Mouse (Mus musculus): Measurements from ENCODE around the gene Vps37c.

Gene Vps37c

DNA sequence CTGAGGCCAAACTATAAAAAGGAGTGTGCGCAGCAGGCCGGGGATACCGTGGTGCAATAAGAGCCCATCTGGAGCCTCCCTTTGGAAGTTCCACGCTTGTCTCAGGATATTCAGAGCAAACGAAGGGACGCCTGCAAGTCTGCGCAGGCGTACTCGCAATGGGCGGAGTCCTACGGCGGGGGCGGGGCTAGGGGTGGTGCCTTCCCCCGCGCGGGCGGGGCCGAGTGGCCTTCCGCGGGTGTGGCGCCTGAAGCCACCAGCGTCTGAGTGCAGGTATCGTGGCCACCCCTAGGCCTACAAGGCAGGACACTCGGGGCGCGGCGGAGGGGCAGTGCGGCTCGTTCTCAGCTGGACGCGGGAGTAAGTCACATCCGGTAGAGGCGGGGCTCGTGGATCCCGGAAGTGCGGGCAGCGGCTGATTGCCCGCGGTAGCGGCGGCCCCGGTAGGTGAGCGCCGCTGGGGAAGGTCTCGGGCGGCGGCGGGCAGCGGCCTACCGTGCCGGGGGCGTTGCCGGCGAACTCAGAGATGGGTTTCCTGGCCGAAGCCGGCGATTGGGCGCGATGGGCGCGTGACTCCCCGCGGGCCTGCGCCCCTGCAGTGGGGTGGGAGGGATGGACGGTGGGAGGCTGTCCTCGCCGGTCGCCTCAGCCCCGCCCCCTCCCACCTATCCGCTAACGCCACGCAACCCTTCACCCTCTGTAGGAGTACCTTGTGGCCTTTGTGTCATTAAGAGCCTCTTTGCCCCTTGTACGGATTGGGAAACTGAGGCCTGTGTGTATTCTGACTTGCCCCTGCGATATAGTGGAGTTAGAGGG lies at the start of gene Vps37c:
Vps37c (plus strand) TSS at position 199 of the 816 bp plus-strand sequence.
- in situ Hi-C loops (cut with MboI, MseI): no loop called here

DNA sequence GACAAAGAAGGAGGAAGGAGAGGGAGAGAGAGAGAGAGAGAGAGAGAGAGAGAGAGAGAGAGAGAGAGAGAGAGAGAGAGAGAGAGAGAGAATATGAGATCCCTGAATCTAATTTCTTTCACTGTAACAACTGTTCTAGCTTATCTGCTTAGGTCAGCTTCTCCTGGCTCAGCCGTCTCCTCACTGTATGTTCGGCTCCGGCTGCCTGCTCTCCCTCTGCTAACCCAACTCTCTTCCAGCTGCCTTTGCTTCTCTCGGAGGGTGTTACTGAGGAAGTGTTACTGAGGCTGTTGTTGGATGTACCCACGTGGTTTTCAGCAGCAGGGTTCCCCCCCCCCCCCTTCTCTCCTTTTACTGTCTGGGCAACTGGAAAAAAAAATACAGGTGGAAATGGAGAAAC lies 48.5 kb upstream of the Vps37c start:
- in situ Hi-C loops (cut with MboI, MseI): no loop called here

DNA sequence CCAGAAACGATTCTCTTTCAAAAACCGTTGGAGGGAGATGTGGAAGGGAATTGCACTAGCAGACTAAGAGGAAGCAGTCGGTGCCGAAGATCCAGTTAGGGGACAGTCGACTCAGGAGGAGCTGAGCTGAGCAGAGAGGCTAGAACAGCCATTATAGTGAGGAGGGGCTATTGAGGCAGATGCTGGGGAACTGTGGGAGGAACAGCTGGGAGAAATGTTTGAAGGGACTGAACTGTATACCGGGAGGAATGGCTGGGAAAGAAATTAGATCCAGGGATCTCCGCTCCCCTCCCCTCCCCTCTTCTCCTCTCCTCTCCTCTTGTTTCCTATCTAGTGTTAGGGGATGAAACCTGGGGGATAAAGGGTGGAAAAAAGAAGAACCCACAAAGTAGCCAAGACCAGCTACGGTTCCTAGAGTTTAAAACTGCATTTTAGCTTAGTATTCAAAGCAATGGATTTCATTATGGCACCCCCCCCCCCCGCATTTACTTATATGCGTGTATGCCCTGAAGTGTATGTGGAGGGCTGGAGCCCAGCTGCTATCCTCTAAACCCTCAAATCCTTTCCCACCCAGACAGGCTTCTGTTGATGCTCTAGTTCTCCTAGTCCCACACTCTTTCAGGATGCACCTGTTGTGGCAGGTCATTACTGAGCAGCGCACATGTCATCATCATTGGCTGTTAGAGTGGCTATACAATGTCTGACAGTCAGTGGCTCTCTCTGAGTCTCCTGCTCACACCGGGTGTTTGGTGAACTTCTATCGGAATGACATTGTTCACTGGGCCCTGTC lies 47.8 kb upstream of the Vps37c start:
- in situ Hi-C loops (cut with MboI, MseI): no loop called here

DNA sequence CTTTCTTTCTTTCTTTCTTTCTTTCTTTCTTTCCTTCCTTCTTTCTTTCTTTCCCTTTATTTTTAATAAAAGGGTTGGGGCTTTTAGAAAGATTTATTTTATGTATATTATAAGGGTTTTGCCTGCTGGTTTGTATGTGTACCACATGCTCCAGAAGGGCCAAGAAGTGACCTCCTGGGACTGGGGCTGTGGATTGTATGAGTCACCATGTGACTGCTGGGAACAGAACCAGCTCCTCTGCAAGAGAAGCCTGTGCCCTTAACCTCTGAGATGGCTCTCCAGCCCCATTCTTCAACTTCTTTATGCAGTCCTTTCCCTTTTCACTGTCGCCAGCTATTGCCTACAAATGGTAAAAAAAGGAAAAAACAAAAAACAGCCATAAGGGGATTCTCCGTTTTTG lies 42.9 kb upstream of the Vps37c start:
- in situ Hi-C loops (cut with MboI, MseI): no loop called here

DNA sequence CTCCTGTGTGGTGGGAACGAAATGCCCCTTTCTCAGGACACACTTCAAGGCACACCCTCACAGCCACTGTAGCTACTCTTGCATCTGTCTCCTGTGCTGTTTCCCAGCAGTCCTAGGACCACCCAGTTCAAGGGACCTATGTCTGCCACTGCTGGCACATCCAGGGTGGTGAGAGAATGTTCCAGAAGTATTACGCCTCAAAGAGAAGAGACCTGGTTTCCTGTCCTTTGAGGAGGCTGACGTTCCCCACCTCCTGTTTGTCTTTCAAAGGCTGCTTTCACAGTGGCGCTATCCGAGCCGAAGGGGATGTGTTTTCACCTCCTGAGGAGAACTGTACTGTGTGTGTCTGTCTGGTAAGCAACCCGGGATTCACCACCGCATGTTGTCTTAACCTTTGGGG lies 40.4 kb upstream of the Vps37c start:
- in situ Hi-C loops (cut with MboI, MseI): no loop called here

DNA sequence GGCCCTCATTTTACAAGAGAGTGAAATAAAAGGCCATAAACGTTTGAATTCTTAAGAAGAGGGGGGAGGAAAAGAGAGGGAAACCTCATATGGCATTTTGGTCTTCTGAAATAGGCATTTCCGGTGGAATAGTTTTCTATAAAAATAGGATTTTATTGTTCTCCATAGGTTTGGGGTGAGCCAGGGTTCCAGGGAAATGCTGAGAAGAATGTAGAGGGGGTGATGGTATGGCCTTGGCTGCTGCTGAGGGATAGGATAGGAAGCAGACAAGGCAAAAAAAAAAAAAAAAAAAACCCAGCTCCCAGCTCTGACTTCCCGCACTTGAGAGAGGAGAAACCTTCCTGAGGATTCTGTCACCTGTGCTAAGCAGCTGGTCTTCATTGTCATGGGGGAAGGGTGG lies 32.5 kb upstream of the Vps37c start:
- in situ Hi-C loops (cut with MboI, MseI): loop anchor here in 1 of 2 experiments (25.0 kb wide), 1 partner anchor 1006 kb away; the partner anchor contains the start of gene Oosp2

DNA sequence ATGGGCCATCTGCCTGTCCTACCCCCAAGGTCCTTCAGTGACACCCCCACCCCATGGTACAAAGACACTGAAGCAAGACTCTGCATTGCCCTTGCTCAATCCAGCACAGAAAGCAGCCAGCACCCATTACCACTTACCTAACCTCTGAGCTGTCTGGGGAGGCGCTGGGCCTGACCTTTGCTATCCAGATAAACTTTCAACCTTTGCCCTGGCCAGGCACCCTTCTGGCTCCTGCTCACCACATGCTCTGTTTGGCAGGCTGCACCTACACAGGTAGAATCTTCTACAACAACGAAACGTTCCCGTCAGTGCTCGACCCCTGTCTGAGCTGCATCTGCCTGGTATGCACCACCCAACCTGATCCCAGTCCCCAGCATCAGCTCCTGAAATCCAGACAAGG lies 30.8 kb upstream of the Vps37c start:
- in situ Hi-C loops (cut with MboI, MseI): loop anchor here in 1 of 2 experiments (25.0 kb wide), 1 partner anchor 1005 kb away; the partner anchor contains the start of gene Oosp2

DNA sequence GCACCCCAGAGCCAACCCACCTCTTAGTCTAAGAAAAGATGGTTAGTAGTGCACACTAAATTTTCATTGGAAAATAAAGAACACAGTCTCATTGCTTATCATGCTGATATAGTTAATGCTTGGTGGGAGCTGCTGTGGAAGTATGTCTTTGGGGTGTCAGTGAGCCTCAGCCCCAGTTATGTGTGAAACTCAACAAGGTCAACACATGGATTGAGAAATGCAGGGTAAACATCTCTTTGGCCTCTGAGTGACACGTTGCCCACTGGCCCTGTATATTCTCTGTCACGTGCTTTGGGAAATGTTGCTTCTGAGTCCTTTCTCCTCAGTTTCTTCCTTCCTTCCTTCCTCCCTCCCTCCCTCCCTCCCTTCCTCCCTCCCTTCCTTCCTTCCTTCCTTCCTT lies 30.1 kb upstream of the Vps37c start:
- in situ Hi-C loops (cut with MboI, MseI): loop anchor here in 1 of 2 experiments (25.0 kb wide), 1 partner anchor 1004 kb away; the partner anchor contains the start of gene Oosp2

DNA sequence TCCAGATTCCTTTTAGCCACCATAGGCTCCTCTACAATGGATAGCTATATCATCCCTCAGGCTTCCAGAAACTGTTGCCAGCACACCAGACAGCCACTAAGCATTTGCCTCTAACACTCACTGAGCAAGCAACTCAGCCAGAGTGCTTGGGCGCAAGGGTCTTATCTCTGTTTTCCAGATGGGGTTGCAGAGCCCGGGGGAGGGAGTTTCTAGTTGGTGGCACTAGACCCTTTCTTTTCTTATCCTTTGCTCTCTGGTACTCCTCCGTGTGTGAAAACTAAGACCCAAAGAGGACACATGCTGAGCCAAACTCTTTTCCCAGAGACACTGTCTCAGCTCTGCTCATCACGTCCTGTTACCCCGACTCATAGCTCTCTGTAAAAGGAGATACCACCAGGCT lies 27.2 kb upstream of the Vps37c start:
- in situ Hi-C loops (cut with MboI, MseI): loop anchor here in 1 of 2 experiments (25.0 kb wide), 1 partner anchor 1001 kb away; the partner anchor contains the start of gene Oosp2

DNA sequence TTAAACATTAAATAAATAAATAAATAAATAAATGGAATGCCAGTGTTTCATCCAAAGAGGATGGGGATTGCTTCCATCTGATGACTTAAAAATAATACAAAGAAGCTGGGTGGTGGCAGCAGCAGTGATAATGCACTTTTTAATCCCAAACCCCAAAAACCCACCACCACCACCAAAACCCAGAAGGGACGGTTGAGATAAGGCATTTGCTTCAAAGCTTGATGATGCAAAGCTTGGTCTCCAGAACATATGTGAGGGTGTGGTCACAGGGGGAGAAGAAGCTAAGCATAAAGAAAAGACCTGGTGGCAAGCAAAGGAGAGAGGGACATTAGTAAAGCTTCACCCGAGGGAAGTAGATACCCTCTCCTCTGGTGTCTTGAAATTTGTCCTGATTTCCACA lies 26.6 kb upstream of the Vps37c start:
- in situ Hi-C loops (cut with MboI, MseI): loop anchor here in 1 of 2 experiments (25.0 kb wide), 1 partner anchor 1000 kb away; the partner anchor contains the start of gene Oosp2

DNA sequence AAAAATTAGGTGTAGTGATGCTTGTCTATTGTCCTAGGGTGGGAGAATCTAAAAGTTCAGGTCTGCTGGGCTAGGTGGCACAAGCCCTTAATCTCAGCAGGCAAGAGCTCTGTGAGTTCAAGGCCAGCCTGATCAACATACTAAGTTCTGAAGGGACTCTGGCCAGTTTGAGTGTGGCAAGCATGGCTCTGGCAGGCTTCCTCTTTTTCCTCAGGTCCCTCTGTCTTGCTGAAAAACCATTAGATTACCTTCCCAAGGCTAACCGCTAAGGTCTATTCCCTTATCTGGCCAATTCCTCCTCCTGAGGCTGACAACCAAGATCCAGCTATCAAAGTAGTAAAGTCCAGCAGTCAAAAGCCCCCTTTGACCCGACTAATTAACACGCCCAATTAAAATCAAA lies 25.9 kb upstream of the Vps37c start:
- in situ Hi-C loops (cut with MboI, MseI): loop anchor here in 1 of 2 experiments (25.0 kb wide), 1 partner anchor 1000 kb away; the partner anchor contains the start of gene Oosp2

DNA sequence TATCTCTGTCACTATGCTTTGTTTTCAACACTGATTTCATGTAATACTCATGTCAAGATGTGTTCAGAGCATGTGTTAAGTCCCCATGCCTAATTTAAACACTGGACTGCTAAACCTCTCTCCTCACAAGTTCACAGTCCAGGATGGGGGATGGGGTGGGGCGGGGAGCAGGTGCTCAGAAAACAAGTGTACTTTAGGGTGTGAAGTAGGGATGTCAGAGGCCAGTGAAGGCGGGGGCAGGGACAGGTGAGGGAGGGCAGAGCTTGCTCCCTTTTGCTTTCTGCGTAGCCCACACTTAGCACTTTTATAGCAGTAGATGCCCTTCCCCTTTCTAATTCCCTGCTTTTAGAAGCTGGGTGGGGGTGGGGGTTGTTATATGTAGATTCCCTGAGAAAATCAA lies 23.4 kb upstream of the Vps37c start:
- in situ Hi-C loops (cut with MboI, MseI): loop anchor here in 1 of 2 experiments (25.0 kb wide), 1 partner anchor 997 kb away; the partner anchor contains the start of gene Oosp2

DNA sequence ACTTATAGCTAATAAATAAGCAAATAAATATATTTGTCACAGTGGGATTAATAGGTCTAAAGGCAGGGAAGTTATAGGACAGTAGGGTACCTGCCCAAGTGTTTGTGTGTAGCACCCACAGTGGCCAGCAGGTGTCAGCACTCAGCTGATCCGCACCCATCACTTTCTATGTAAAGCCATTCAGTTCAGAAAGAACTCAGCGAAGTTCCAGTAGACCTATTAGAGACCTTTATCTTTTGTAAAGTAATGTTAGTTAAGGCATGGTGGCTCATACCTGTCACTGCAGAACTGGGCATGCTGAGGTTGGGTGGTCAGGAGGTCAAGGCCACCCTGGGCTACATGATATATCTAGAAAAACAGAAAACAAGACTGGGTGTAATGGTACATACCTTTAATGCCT lies 23.0 kb upstream of the Vps37c start:
- in situ Hi-C loops (cut with MboI, MseI): loop anchor here in 1 of 2 experiments (25.0 kb wide), 1 partner anchor 997 kb away; the partner anchor contains the start of gene Oosp2

DNA sequence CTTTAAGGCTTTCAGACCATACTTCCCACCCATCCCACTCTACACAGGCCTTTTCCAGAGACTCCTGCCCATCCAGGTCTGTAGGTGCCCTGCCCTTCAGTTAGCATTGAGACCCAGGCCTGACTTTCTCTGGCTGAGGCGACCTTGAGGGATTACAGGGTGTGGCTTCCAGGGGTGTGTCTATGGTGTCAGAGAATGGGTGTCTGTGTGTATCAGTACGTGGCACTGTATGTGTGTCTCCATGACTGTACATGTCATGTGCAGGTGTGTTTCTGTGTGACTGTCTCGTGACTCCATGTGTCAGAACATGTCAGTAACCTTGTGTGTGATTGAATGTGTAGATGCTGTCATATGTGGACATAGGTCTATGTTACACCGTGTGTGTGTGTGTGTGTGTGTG lies 17.2 kb upstream of the Vps37c start:
- in situ Hi-C loops (cut with MboI, MseI): loop anchor here (5.0 to 25.0 kb wide), 2 partner anchors 291 to 991 kb away; partner anchors contain the start of gene Oosp2 (in 1 of the 2)

DNA sequence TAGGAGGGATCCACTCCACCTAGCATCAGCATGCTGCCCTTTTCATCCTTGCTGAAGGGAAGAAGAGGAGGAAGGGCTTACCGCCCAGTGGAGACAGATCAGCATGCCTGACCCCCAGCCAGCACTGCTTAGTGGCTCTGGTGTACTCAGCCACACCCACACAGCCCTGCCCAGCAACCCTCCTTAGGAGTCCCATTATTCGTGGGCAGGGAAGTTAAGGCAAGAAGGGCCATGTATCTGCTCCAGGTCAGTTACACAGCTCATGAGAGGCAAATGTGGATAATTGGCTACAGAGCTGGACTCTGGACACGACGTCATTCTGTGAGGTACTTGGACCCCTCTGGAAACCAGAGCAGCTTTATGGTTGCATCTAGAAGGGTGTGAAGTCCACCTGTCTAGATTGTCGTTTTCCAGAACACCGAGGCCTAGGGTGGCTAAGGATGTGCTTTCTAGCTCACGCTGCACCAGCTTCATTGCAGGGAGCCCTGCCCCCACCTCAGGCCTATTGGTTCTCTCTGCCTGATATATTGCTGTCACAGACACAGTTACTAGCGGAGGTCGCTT lies 16.6 kb upstream of the Vps37c start:
- in situ Hi-C loops (cut with MboI, MseI): loop anchor here (5.0 to 25.0 kb wide), 2 partner anchors 290 to 990 kb away; partner anchors contain the start of gene Oosp2 (in 1 of the 2)

DNA sequence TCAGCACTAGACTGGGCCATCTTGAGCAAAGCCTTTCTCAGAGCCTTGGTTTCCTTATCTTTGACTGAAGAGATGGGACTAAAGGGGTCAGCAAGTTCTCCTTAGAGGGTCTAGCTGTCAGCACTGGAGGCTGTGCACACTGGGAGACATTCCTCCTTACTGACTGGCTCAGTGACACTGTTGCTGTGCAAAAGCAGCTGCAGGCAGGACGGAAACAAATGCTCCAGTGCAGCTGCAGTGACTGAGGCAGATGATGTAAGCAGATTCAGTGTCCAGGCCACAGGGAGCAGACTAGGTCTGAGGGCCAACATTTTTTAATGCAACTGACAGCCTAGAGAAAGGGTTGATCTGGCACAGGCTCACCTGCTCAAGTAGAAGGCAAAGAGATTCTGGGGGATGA lies 15.3 kb upstream of the Vps37c start:
- in situ Hi-C loops (cut with MboI, MseI): loop anchor here (5.0 to 25.0 kb wide), 2 partner anchors 289 to 989 kb away; partner anchors contain the start of gene Oosp2 (in 1 of the 2)

DNA sequence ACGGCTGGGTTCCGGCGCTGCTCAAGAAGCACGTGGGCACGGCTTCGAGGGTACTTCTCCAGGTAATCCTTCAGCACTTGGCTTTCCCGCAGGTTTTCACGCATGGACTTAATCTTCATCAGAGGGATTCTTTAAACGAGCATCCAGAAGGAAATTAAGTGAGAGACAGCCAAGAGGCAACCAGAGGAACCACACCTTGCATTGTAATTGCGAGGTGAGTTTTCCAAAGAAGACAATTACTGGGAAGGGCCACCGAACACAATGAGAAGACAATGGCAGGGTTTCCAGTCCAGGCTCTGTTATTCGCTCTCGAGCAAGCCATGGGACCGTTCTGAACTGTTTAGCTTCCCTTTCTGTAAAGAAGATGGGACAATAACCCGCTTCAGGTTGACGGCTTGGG lies 11.9 kb upstream of the Vps37c start:
- in situ Hi-C loops (cut with MboI, MseI): no loop called here

DNA sequence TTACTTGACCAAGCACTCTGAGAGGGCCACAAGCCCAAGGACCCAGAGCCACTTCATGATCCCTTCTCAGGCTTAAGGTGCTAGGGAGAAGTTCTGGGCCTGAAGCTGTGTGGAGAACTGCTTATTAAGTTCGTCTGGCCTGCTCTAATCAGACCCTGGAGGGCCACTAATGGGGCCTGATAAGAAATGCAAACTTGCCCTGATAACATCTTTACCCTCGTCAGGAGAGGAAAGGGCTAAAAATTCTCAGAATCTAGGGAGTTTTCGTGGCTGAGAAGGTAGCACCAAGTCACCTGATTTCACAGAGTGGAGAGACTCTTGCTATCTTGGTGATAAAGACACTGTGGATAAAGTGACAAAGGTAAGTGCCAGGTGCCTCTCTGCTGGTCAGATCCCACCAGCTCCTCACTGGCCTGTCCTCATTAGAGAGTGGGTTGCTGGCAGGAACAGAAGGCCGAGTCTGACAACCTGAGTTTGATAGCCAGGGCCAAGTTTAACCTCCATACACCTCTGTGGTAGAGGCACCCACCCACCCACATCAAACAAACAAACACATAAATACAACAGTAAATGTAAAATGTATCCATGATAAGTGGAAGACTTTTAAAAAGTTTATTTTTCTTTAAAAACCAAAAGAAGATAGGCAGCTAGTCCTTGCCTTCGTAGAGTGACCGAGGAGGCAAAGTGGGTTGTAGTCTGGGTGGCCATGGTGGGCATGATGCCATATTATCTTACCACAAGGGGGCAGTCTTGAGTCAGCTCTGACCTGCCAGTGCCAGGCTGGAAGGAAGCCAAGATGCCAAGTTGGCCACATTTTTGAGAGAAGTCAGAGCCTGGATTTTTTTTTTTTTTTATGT lies 10.4 kb upstream of the Vps37c start, which contains the start of gene Pga5:
Pga5 (minus strand) TSS at position 157 of the 857 bp plus-strand sequence.
- in situ Hi-C loops (cut with MboI, MseI): no loop called here

DNA sequence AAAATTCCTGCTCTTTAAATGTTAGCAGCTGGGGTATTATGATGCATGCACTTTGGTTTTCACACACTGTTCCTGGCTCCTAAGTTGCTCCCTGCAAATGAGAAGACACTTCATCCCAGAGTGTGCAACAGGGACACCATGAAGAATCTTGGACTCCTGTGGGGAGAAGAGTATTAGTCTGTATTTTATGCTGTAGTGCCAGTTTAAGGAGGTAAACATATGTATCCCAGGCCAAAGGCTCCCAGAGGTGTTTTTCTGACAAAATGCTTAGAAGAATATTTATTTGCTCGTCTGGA lies 9.8 kb upstream of the Vps37c start:
- in situ Hi-C loops (cut with MboI, MseI): no loop called here

DNA sequence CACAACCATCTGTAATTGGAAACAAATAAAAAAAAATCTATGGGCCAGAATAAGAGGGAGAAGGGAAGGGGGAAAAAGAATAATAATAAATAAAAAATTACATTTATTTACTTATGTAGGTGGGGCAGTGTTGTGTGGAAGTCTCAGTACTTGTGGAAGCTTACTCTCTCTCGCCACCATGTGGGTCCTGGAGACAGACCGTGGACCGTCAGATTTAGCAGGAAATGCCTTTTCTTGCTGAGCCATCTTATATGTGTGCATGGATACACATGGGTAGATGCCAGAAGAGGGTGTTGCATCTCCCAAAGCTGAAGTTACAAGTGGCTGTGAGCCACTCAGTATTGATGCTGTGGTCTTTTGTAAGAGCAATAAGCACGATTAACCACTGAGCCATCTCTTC lies 7.0 kb upstream of the Vps37c start:
- in situ Hi-C loops (cut with MboI, MseI): no loop called here

DNA sequence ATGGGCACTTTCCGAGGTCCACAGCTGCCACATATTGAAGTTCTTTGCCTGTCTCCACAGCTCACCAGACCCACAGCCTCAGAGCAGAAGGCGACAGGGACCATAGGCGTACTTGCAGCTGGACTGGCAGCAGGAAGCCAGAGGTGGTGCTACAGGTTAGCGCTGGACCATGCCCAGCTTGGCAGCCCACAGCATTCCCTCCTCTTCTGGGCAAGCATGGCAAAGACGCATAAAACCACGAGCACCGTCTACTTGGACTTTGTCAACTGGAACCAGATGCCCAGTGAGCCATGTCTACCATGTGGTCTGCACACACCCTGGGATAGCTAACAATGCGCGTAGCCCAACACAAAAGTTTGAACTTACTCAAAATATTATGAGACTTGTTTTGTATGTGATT lies 3.5 kb upstream of the Vps37c start:
- in situ Hi-C loops (cut with MboI, MseI): no loop called here

Measured in T-helper 17 cell (primary cell).